Mouse (Mus musculus) lung, postnatal 0 days (tissue): Measurements from ENCODE around the gene 3425401B19Rik.

Experiments used
- CTCF ChIP-seq: IDR thresholded peaks from 2 replicates; pipeline ENCODE4 v1.5.1; 2016; ENCODE audit warnings: antibody characterized with exemption, mild to moderate bottlenecking
- EP300 ChIP-seq: IDR thresholded peaks from 2 replicates; pipeline ENCODE4 v1.6.1; 2016; ENCODE audit warnings: antibody characterized with exemption, mild to moderate bottlenecking, control low read depth

DNA sequence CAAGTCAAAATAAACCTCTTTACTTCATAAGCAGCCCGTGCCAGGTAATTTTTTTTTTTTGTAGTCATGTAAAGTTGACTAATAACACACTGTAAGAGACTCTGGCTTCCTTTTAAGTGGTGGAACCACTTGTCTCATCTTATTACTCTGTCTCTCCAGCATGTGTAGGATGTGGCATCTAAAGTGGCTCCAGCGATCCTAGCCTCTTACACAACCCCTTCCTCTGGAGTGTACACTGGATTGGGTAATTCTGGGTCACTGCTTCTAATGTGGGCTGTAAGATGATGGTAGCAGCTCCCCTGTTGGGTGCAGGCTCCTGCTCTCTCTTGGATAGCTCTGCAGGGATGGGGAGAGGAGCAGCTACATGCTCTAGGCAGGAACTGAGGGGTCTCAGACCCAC, 46.6 kb downstream of the 3425401B19Rik start:
- no peak for TF ChIP-seq CTCF
- TF ChIP-seq EP300: no peak
